Mouse (Mus musculus): ENCODE measurements around the gene Sap30bp.

Gene Sap30bp

DNA sequence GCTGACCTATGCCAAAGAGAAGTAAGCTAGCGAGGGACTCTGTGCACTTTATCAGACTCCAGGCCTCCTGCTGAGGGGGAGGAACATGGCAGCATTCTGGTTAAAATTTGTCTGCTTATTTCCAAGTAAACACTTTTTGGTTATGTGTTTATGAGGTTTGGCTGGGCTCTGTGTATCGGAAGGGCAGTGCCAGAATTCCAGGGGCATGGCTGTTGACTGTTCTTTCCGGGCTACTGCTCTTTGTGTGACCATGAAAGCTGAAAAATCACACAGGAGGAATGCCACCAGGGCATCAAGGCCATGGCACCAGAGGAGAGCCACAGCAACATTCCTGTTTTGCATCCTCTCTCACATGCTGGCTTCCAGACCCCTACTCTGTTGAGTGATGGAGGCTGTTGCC lies 27.0 kb upstream of the Sap30bp start:
- DNase-seq = no peak

GRCm38 (mm10) chr11:115906521-115906920 lies 26.6 kb upstream of the Sap30bp start:
- no peak for DNase-seq

- DNase-seq = peak in 1 of 2 experiments; percentile 49
Measured at GRCm38 (mm10) chr11:115911134-115911561, 21.9 kb upstream of the Sap30bp start.

DNA sequence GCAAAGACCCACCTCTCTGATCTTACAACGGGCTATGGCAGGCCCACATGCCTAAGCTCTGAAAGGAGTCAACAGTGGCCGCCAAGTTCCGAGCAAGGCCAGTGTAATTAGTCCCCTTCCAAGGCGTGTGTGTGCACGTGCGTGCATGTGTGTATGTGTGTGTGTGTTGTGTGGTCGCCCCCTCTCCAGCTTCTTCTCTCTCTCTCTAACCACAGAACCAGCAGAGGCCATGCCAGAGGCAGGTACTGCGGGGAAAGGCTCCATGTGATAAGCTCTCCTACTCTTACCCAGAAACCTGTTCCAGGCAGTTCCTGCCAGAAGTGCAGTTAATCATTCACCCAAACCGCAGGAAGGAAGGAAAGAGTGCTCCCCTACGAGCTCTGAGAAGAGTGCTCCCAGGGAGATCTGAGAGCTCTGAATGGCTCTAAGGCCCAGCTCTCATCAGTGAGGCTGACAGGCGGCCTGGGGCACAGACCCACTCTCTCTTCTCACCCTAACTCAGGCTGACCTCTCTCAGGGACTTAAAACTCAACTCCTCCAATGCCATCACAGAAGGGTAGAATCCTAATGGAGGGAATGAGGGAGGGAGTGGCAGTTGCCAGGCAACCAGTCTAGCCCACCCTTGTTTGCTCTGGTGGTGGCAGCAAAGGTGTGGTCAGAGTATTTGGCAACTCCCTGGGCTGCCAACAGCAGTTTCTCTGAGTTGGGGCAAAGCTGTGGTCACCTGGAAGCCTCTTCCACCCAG lies 21.3 kb upstream of the Sap30bp start, which contains the start of gene Smim6:
Gene Smim6 (plus strand): TSS at position 386 of the 745 bp plus-strand sequence.
- DNase-seq = no peak

DNA sequence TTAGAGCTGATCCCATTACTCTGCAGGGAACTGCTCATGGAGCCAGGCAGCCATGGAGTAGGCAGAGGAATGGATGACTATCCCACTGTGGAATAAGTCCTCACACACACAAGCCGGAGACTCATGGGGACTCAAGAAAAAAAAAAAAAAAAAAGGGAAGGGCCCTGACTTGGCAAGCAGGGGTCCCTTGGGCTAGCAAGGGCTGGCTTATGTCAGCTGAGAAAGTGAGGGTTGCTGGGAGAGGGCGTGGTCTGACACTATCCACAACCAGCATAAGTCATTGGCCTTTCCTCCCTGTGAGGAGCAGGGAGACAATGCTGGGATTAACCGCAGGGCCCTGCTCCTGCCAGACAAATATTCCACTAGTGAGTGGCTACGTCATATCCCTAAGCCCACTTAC lies 16.5 kb upstream of the Sap30bp start:
- DNase-seq = no peak

- no peak for DNase-seq
Measured at GRCm38 (mm10) chr11:115918637-115919036, 14.4 kb upstream of the Sap30bp start.

- DNase-seq = no peak
Measured at GRCm38 (mm10) chr11:115919073-115919472, 14.0 kb upstream of the Sap30bp start.

- DNase-seq = no peak
Measured at GRCm38 (mm10) chr11:115920110-115920818, 12.8 kb upstream of the Sap30bp start.

DNA sequence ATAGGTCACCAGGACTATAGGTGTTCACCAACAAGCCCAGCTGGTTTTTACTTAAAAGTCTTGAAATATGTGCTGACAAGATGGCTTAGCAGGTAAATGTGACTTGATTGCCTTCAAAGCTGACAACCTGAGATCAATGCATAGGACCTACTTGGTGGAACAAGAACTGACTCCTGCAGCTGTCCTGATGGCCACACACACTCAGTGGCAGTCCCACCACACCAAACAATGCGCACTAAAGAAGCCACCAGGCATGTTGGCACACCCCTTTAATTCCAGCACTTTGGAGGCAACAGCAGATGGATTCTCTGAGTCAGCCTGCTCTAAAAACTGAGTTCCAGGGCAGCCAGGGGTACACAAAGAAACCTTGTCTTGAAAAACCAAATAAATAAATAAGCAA lies 11.1 kb upstream of the Sap30bp start:
- DNase-seq = no peak

DNA sequence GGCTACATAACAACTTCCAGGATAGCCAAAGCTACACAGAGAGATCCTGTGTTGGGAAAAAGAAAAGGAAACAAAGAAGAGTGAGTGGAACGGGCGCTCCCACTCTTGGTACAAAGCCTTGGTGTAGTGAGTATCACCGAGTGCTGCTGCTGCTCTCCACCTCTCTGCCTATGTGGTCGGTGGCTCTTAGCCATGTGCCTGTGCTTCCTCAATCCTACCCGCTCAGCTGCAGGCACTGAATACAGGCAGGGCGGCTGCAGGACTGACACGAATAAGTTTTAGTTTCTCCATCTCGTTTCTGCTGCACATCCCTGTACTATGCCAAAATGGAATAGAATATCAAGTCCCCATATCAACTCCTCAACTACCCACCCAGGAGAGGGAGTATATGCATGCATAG lies 4.1 kb upstream of the Sap30bp start:
- DNase-seq = no peak

DNA sequence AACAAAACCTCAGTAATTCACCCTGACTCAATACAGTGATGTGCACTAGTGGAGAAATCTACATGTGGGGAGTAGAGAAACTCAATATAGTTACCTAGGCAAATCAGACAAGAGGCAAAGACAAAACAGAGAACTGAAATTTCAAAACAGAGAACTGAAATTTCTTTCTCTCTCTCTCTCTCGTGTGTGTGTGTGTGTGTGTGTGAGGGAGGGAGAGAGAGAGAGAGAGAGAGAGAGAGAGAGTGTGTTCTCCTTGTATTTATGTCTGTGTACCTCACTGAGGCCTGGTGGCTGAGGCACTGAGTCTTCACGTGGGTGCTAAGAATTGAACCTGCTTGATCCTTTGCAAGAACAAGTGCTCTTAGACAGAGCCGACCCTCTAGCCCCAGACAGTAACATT lies 3.3 kb upstream of the Sap30bp start:
- DNase-seq = no peak

GRCm38 (mm10) chr11:115931235-115931634 lies 1.8 kb upstream of the Sap30bp start:
- no peak for DNase-seq

DNA sequence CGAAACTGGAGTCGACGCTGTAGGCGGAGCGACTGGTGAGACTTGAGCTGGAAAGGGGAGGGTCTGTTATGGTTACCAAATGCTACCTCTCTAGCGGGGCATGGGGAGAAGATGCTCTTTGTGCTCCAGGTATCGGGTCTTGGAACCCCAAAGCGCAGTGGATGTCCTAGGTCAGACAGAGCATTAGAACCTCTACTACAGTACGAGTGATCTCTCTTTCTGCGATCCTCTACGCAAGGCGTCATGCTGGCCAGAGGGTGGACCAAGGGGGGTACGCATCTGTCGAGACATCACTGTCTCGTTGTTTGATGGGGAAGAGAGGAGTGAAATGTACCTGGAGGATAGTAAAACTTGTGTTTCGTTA lies 647 bp downstream of the Sap30bp start:
- DNase-seq = no peak

DNA sequence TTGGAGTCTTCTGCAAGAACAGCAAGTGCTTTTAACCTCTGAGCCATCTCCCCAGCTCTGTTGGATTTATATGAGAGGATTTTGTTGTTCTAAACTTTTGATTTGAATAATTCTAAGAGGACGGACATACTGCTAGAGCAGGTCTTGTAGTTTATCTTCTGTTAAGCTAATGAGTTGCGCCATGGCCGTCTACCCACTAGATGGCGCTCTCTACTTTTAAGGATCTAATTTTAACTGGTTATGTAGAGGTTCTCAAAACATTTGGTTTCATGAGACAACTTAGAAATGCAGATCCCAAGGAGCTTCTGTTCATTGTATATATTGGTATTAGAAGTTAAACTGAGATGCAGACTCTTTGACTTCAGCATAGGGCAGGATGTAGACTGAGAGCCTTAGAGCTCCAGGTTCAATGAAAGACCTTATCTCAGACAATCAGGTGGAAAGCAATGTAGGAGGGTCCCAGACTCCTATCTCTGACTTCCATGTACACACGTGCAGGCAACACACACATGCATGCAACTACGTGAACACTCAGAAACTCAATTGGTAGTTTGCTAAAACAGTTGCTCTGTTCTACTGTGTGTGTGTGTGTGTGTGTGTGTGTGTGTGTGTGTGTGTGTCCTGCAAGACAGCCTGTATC lies 6.7 kb downstream of the Sap30bp start:
- peak in 1 of 2 experiments; percentile 25 for DNase-seq

- DNase-seq = no peak
Measured at GRCm38 (mm10) chr11:115941980-115942379, 8.9 kb downstream of the Sap30bp start.

GRCm38 (mm10) chr11:115945247-115945646 lies 12.2 kb downstream of the Sap30bp start:
- no peak for DNase-seq

- DNase-seq = no peak
Measured at GRCm38 (mm10) chr11:115946221-115946828, 13.2 kb downstream of the Sap30bp start.

- DNase-seq = no peak
Measured at GRCm38 (mm10) chr11:115948316-115948715, 15.2 kb downstream of the Sap30bp start.

- no peak for DNase-seq
Measured at GRCm38 (mm10) chr11:115950719-115951118, 17.6 kb downstream of the Sap30bp start.

DNA sequence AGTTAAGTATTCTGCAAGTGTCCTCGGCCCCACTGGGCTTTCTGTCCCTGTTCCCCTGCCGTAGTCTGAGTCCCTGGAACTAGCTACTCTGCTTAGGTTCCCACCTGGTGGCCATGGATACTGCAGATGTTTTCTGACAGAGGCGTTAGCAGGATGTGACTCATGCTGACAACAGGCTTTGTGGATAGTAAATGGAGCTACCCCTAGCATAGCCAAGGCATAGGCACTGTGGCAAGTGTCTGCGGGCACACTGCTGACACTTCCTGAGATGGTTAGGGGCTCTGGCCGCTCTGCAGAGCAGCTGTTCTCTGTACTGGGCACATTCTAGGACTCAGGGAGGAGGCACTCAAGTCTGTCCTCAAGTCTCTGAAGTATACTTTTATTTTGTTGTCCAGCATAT lies 21.6 kb downstream of the Sap30bp start:
- no peak for DNase-seq

GRCm38 (mm10) chr11:115955195-115955858 lies 22.2 kb downstream of the Sap30bp start:
- no peak for DNase-seq

GRCm38 (mm10) chr11:115956453-115956852 lies 23.4 kb downstream of the Sap30bp start:
- DNase-seq = no peak

- no peak for DNase-seq
Measured at GRCm38 (mm10) chr11:115957971-115958370, 24.9 kb downstream of the Sap30bp start.

All from thymus, adult 18-20 months (tissue).